Mouse (Mus musculus) kidney, embryonic 16.5 days (tissue): Measurements from ENCODE around the gene Ckap2l. TPM values are rescaled to one million over a fixed set of nuclear protein-coding genes. Genes with fewer than 3 reads are reported as not detected.

ENCODE experiments used
- ATAC-seq: fragments of 200-750 bp; cut with Nextera tagmentation; 2 replicates; pipeline ENCODE4 v1.8.0; 2017; ENCODE audit warnings: moderate TSS enrichment; ENCODE audit not compliant: low FRiP score, low TSS enrichment
- H3K27ac ChIP-seq: fragments of 300-500 bp; sonication (generic); 2 replicates; pipeline ENCODE4 v1.5.1; 2014; ENCODE audit warnings: low read length
- H3K27me3 ChIP-seq: fragments of 300-500 bp; sonication (generic); 2 replicates; pipeline ENCODE4 v1.6.1; 2014; ENCODE audit warnings: low read length, control low read depth, mixed read lengths; ENCODE audit not compliant: insufficient read depth
- H3K36me3 ChIP-seq: fragments of 300-500 bp; sonication (generic); 2 replicates; pipeline ENCODE4 v1.6.1; 2014; ENCODE audit warnings: low read length, control low read depth, mixed read lengths; ENCODE audit not compliant: insufficient read depth
- H3K4me1 ChIP-seq: fragments of 300-500 bp; sonication (generic); 2 replicates; pipeline ENCODE4 v1.6.1; 2014; ENCODE audit warnings: low read length, control low read depth, mixed read lengths; ENCODE audit not compliant: insufficient read depth
- H3K4me2 ChIP-seq: fragments of 300-500 bp; sonication (generic); replicated peaks from 2 replicates; pipeline ENCODE4 v1.6.1; 2014; ENCODE audit warnings: low read depth, low read length
- H3K4me3 ChIP-seq: fragments of 300-500 bp; sonication (generic); 2 replicates; pipeline ENCODE4 v1.5.1; 2014; ENCODE audit warnings: mild to moderate bottlenecking, low read length
- H3K9ac ChIP-seq: fragments of 300-500 bp; sonication (generic); replicated peaks from 2 replicates; pipeline ENCODE4 v1.6.1; 2014; ENCODE audit warnings: low read length
- H3K9me3 ChIP-seq: fragments of 300-500 bp; sonication (generic); 2 replicates; pipeline ENCODE4 v1.6.1; 2016; ENCODE audit warnings: low read length, control low read depth
- WGBS: fragments of 180-500 bp; shearing (Covaris S2); extraction: QIAGEN DNeasy Blood & Tissue Kit; methylation state at CpG from one replicate; pipeline ENCODE4 v1.1.7; 2014; 5-methylcytosine and 5-hydroxymethylcytosine counted together
- polyA plus RNA-seq: library from polyadenylated mRNA; unstranded; fragments of >200 nt; fragmentation: Nextera tagmentation; extraction: Ambion mirVana; gene quantifications from 2 replicates; pipeline ENCODE4 v1.2.1, GENCODE M21; 2015

Gene Ckap2l
- polyA plus RNA-seq, 1 experiment from 2014 or later, result 43.7 TPM

DNA sequence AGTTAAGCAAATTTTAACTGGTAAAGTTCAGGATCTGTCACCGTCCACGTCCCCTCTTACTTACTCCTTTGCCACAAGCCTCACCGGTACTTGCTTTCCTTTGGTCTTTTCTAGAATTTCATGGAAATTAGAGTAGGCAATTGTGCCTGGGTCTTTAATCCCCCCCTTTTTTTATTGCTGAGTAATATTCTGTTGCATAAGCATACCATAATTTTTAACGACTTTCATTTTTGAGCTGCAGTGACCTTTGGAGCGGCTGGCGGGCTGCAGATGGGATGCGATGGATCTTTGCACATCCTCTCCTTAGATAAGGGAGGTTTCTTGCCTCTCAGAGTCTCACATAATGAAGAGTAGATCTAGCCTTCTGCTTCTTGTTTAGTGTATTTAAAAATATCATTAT, 67.7 kb downstream of the Ckap2l start:
- WGBS, result 94% methylated on average over 7 of the region's 7 CpGs
- Histone ChIP-seq H3K4me2 (no peak overlapping the region), H3K9ac (no peak overlapping the region), H3K27me3 (no peaks in the 10 kb centered on the region), H3K27ac (no peak overlapping the region), H3K9me3 (no peaks in the 10 kb centered on the region), H3K4me1 (no peaks in the 10 kb centered on the region), H3K36me3 (no peaks in the 10 kb centered on the region), H3K4me3 (no peak overlapping the region)
- ATAC-seq, result no peak

DNA sequence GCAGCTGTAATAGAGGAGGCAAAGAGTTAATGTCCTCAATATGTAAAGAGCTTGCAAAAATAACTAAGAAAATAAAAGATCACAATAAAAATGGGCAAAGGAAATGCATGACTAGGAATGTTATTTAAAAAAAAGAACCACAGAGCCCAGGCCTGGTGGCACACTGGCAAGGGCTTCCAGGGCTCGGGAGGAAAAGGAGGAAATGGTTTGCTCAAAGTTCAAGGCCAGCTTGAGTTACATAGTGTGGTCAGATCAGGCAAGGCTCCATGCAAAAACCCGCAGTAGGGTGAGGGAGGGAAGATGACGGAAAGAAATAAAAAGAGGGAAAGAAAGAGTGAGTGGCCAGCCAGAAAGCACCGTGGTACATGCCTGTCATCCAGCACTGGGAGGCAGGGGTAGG, 68.4 kb downstream of the Ckap2l start:
- Histone ChIP-seq H3K9me3 (no peaks in the 10 kb centered on the region), H3K27me3 (no peaks in the 10 kb centered on the region), H3K9ac (no peak overlapping the region), H3K4me1 (no peaks in the 10 kb centered on the region), H3K4me3 (no peak overlapping the region), H3K36me3 (no peaks in the 10 kb centered on the region), H3K4me2 (no peak overlapping the region), H3K27ac (no peak overlapping the region)
- 78% methylated on average over 4 of the region's 4 CpGs for WGBS
- ATAC-seq, result no peak

DNA sequence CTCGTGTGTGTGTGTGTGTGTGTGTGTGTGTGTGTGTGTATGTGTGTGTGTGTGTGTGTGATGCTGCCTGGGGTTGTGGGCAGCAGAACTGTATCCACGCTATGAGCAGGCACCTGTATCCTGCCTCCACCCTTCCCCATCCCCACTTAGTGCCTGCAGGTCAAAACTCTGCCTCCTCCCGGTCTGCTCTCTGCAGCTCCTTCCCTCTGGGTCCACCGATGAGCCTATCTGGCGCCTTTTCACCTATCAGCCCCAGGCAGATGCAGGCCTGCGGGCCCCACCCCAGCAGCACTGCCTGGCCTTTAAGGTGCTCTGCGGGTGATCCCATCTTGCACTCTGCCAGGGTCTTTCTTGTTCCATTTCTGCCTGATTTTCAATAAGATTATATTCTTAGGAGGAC, 69.3 kb downstream of the Ckap2l start:
- WGBS, result 74% methylated on average over 6 of the region's 7 CpGs
- no peak overlapping the region for H3K9ac ChIP-seq
- H3K4me3 ChIP-seq, result no peak overlapping the region
- ATAC-seq, result 0 out of 2 replicates have a peak, but pooled peaks have one; percentile 31
- H3K27me3 ChIP-seq, result no peaks in the 10 kb centered on the region
- no peaks in the 10 kb centered on the region for H3K9me3 ChIP-seq
- no peaks in the 10 kb centered on the region for H3K4me1 ChIP-seq
- H3K27ac ChIP-seq, result no peak overlapping the region
- no peaks in the 10 kb centered on the region for H3K36me3 ChIP-seq
- no peak overlapping the region for H3K4me2 ChIP-seq

DNA sequence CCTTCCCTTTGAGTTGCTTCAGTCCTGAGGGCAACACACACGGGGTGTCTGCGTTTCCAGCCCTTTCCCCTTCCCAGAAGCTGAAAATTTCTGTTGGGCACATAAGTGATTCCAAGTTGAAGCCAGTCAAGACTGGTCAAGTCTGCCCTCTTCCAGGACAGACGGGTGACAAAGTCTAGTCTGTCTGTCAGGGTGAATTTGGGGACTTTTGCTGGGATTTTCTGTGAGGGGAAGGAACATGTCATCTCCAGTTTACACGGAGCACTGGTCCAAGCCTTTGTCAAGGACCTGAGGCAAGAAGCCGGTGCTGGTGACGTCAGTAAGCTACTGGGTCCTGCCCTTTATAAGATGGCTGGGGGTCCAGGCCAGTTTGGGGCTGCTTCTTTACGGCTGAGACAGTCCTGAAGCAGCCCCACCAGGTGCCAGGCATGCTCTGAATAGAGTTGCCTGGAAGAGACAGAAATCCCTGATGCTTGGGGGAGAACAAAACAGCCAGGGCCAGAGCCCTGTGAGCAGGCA, 69.9 kb downstream of the Ckap2l start:
- 78% methylated on average over 7 of the region's 7 CpGs for WGBS
- Histone ChIP-seq H3K27ac (no peak overlapping the region), H3K27me3 (no peaks in the 10 kb centered on the region), H3K4me2 (no peak overlapping the region), H3K9me3 (no peaks in the 10 kb centered on the region), H3K4me3 (no peak overlapping the region), H3K4me1 (no peaks in the 10 kb centered on the region), H3K36me3 (no peaks in the 10 kb centered on the region), H3K9ac (no peak overlapping the region)
- ATAC-seq, result no peak

DNA sequence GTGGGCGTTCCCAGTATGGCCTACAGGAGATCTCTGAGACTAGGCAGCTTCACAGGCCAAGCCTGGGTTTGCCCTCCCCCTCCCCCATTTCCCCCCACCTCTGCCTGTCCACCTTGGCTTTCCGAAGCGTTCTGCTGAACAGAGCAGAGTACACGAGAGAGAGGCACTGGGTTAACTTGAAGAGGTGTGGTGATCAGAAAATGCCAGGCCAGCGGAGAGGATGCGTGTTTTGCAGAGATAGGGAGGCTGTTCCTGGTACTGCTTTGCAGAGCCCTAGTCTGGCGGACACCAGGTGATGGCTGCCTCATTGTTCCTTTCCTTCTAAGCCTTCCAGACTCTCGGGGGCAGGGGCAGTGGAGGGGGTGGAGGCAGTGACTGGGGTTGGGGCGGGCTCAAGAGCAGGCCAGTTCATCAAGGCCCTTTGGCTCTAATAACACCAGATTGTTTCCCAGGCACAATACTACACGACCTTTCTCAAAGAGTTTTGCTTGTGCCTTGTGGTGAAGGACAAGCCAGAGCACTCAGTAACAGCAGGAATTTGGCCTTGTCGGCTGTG, 70.6 kb downstream of the Ckap2l start:
- Histone ChIP-seq H3K36me3 (no peaks in the 10 kb centered on the region), H3K4me1 (no peaks in the 10 kb centered on the region), H3K9me3 (no peaks in the 10 kb centered on the region), H3K4me2 (no peak overlapping the region), H3K9ac (no peak overlapping the region), H3K27me3 (no peaks in the 10 kb centered on the region), H3K27ac (no peak overlapping the region), H3K4me3 (no peak overlapping the region)
- ATAC-seq, result peak; percentile 63; the same call in 1 of the 2 replicates
- whole genome bisulfite sequencing, result 67% methylated on average over 11 of the region's 11 CpGs

DNA sequence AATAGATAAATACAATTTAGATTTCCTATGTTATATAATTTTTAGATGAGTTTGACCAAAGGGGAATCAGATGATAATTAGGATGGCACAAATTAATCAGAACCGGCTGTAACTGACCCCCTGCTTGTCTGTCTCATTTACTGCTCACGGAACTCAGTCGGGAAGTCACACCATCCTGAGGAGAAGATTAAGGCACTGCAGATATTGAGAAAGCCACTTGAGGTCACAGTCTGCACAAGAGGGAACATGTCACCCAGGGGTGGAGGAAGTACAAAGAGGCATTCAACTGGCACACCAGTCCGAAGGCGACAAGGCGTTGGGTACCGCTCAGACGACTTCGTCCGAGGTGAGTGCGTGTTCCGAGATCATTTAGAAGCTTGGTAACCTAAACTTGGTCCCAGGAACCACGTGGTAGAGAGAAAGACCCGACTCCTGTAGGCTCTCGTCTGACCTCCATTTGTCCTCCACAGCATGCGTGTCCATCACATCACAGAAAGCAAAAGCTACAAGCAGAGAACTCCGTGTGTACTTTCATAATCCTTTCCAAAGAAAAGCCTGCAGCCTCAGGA, 71.7 kb downstream of the Ckap2l start:
- no peak overlapping the region for H3K4me2 ChIP-seq
- ATAC-seq, result no peak
- H3K27ac ChIP-seq, result no peak overlapping the region
- H3K4me1 ChIP-seq, result no peaks in the 10 kb centered on the region
- H3K9me3 ChIP-seq, result no peaks in the 10 kb centered on the region
- 88% methylated on average over 17 of the region's 17 CpGs for WGBS
- H3K9ac ChIP-seq, result no peak overlapping the region
- H3K36me3 ChIP-seq, result no peaks in the 10 kb centered on the region
- H3K27me3 ChIP-seq, result no peaks in the 10 kb centered on the region
- H3K4me3 ChIP-seq, result no peak overlapping the region

DNA sequence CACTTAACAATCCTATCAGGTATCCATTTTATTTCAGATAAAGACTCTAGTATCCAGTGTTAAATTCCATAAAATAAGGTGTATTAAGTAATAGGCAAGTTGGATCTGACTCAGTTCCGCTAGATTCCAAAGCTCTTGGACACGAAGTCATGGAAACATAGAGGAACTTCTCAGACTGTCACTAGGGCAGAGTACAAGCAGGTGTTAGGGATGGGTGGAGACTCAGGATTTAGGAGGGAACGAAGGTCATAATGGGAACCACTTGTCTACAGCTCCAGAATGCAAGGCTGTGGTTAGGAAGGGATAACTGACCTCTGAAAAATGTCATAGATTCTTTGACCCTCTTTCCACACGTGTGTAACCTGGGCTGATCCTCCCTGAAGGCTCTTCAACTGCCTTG, 72.8 kb downstream of the Ckap2l start:
- no peak overlapping the region for H3K9ac ChIP-seq
- no peak overlapping the region for H3K27ac ChIP-seq
- ATAC-seq, result no peak
- H3K4me3 ChIP-seq, result no peak overlapping the region
- H3K4me1 ChIP-seq, result no peaks in the 10 kb centered on the region
- 78% methylated on average over 4 of the region's 4 CpGs for WGBS
- H3K36me3 ChIP-seq, result no peaks in the 10 kb centered on the region
- no peaks in the 10 kb centered on the region for H3K27me3 ChIP-seq
- no peak overlapping the region for H3K4me2 ChIP-seq
- no peaks in the 10 kb centered on the region for H3K9me3 ChIP-seq

DNA sequence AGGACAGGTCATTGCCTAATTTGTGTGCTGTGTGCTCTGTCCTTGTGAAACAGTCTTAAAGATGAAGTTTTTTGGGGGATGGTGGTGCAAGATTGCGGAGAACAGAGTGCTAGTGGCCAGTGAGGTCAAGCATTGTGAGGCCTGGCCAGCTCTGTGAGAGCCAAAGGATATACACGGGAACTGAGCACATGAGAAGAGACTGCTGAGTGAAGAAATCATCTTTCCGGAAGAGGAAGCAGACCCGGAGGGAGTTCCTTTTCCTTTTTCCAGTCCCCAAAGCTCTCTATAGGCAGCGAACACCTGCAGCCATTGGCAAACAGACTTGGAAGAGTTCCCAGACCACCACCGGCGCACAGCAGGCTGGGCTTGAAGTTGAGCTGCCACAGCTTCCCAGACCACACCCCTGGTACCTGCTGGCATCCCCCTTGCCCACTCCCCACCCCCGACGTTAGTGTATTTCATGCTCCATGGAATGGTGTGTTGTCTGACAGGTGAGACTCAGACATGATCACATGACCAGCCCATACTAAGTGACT, 75.8 kb downstream of the Ckap2l start:
- Histone ChIP-seq H3K36me3 (no peaks in the 10 kb centered on the region), H3K4me3 (no peak overlapping the region), H3K27ac (no peak overlapping the region), H3K4me1 (no peaks in the 10 kb centered on the region), H3K4me2 (no peak overlapping the region), H3K9me3 (no peaks in the 10 kb centered on the region), H3K9ac (no peak overlapping the region), H3K27me3 (no peaks in the 10 kb centered on the region)
- 0 out of 2 replicates have a peak, but pooled peaks have one; percentile 23 for ATAC-seq
- WGBS, result 49% methylated on average over 9 of the region's 9 CpGs

DNA sequence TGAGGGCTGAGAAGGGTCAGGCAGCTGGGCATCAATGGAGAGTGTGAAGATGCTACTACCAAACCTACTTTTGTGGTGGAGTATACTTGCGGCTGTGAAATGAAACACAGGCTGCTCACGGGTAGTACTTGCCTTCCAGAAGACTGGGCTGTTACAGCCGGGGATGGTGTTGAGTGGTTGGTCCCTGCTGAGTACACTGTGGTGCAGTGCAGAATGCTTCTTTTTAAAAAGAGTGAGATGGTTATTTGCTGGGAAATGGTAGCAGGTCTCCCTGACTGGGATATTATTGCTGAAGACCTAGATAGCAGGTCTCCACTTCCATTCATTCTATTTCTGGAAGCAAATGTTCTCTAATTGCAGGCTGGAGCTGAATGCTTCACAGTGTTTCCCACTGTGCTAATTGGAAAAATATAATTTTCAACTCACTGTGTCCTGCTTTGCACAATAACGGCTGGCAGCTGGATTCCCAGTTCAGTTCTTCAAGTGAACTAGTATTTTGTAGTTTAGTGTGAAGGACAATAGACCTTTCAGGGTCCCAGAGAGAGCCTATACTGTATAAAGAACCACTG, 78.4 kb downstream of the Ckap2l start:
- Histone ChIP-seq H3K9ac (no peak overlapping the region), H3K4me1 (no peaks in the 10 kb centered on the region), H3K27ac (no peak overlapping the region), H3K36me3 (no peaks in the 10 kb centered on the region), H3K27me3 (no peaks in the 10 kb centered on the region), H3K4me3 (no peak overlapping the region), H3K4me2 (no peak overlapping the region), H3K9me3 (no peaks in the 10 kb centered on the region)
- no peak for ATAC-seq
- WGBS, result 95% methylated on average over 4 of the region's 4 CpGs
